Mouse (Mus musculus) lung, postnatal 0 days (tissue): ENCODE results near the gene Cep68. TPM values are rescaled to one million over a fixed set of nuclear protein-coding genes. Genes with fewer than 3 reads are reported as not detected.

ENCODE experiments used
- ATAC-seq: fragments of 200-750 bp; cut with Nextera tagmentation; 2 replicates; pipeline ENCODE4 v1.8.0; 2017; ENCODE audit warnings: moderate library complexity
- DNase-seq: peaks from one replicate; pipeline ENCODE4 v3.0.0-alpha.2; 2016; ENCODE audit warnings: low spot score
- H3K27ac ChIP-seq: fragments of 300-500 bp; sonication (generic); 2 replicates; pipeline ENCODE4 v1.5.1; 2014; ENCODE audit warnings: antibody characterized with exemption, mild to moderate bottlenecking, low read length, mixed read lengths
- H3K27me3 ChIP-seq: fragments of 300-500 bp; sonication (generic); replicated peaks from 2 replicates; pipeline ENCODE4 v1.6.1; 2014; ENCODE audit warnings: low read length, mixed read lengths; ENCODE audit not compliant: insufficient read depth
- H3K36me3 ChIP-seq: fragments of 300-500 bp; sonication (generic); 2 replicates; pipeline ENCODE4 v1.6.1; 2014; ENCODE audit warnings: low read length, mixed read lengths; ENCODE audit not compliant: insufficient read depth
- H3K4me1 ChIP-seq: fragments of 300-500 bp; sonication (generic); 2 replicates; pipeline ENCODE4 v1.6.1; 2014; ENCODE audit warnings: antibody characterized with exemption, low read depth, low read length, mixed read lengths; ENCODE audit not compliant: insufficient read depth
- H3K4me2 ChIP-seq: fragments of 300-500 bp; sonication (generic); replicated peaks from 2 replicates; pipeline ENCODE4 v1.6.1; 2014; ENCODE audit warnings: low read depth, mild to moderate bottlenecking, low read length, moderate library complexity, mixed read lengths
- H3K4me3 ChIP-seq: fragments of 300-500 bp; sonication (generic); 2 replicates; pipeline ENCODE4 v1.5.1; 2014; ENCODE audit warnings: low read depth, low read length
- H3K9ac ChIP-seq: fragments of 300-500 bp; sonication (generic); replicated peaks from 2 replicates; pipeline ENCODE4 v1.6.1; 2014; ENCODE audit warnings: low read depth, mild to moderate bottlenecking
- H3K9me3 ChIP-seq: fragments of 300-500 bp; sonication (generic); 2 replicates; pipeline ENCODE4 v1.6.1; 2016; ENCODE audit warnings: low read length, mixed read lengths
- CTCF ChIP-seq: IDR thresholded peaks from 2 replicates; pipeline ENCODE4 v1.5.1; 2016; ENCODE audit warnings: antibody characterized with exemption, mild to moderate bottlenecking
- EP300 ChIP-seq: IDR thresholded peaks from 2 replicates; pipeline ENCODE4 v1.6.1; 2016; ENCODE audit warnings: antibody characterized with exemption, mild to moderate bottlenecking, control low read depth
- WGBS: fragments of 180-500 bp; shearing (Covaris S2); extraction: QIAGEN DNeasy Blood & Tissue Kit; methylation state at CpG from one replicate; pipeline ENCODE4 v1.1.7; 2014; 5-methylcytosine and 5-hydroxymethylcytosine counted together
- polyA plus RNA-seq: library from polyadenylated mRNA; unstranded; fragments of >200 nt; fragmentation: Nextera tagmentation; extraction: Ambion mirVana; gene quantifications from 2 replicates; pipeline ENCODE4 v1.2.1, GENCODE M21; 2015

Gene Cep68
- polyA plus RNA-seq, 1 experiment from 2014 or later = 12.5 TPM

DNA sequence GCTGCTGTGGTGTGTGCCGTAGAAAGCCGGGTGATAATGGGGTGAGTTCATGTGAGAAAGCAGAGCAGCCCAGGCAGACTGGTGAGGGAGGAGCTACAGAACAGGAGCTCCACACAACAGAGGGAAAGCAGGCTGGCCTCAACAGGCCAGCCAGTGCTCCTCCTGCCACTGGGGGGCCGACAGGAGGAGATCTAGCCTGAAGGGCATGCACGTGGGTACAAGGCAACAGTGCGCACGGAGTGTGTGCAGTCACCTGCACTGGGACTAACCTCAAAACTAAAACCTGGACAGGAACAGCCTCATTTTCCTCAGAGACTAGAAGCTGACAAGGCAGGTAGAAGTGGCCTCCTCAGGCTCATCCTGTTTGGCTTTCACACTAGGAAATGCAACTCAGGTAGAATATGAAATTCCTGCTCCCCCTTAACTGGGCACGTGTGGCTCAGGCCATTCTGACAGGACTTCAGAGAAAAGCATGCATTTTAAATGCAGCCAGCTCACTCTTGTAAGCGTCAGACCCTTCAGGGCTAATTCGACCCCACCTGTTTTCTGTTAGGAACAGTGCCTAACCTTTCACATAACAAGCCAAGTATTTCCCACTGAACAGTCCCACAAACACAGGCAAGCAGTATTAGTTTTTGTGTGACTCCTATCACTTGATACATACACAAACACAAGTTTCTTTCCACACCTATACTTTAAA, 5.9 kb downstream of the Cep68 start:
- no peaks in the 10 kb centered on the region for H3K9me3 ChIP-seq

GRCm38 (mm10) chr11:20242366-20243056, 6.7 kb downstream of the Cep68 start:
- Histone ChIP-seq H3K27me3 (no peaks in the 10 kb centered on the region), H3K9ac (no peak overlapping the region), H3K36me3 (peaks cover 17% of the 10 kb centered on the region), H3K9me3 (no peaks in the 10 kb centered on the region), H3K4me3 (no peak overlapping the region), H3K27ac (no peak overlapping the region), H3K4me2 (no peak overlapping the region), H3K4me1 (peaks cover 11% of the 10 kb centered on the region; the same call in 1 of the 2 replicates)
- TF ChIP-seq CTCF = no peak
- no peak for TF ChIP-seq EP300
- WGBS = 82% methylated on average over 6 of the region's 6 CpGs
- ATAC-seq (no peak), DNase-seq (no peak)

More for the DNA sequence above, 5.9 kb downstream of the Cep68 start:
- peaks cover 16% of the 10 kb centered on the region for H3K36me3 ChIP-seq
- DNase-seq (peak; percentile 46), ATAC-seq (peak; percentile 60; the same call in 1 of the 2 replicates)
- no peak overlapping the region for H3K9ac ChIP-seq
- TF ChIP-seq EP300 (no peak), CTCF (peak; percentile 45)
- no peaks in the 10 kb centered on the region for H3K27me3 ChIP-seq
- H3K4me1 ChIP-seq = peaks cover 14% of the 10 kb centered on the region
- no peak overlapping the region for H3K4me2 ChIP-seq
- no peak overlapping the region for H3K27ac ChIP-seq
- 49% methylated on average over 9 of the region's 9 CpGs for WGBS
- H3K4me3 ChIP-seq = no peak overlapping the region

DNA sequence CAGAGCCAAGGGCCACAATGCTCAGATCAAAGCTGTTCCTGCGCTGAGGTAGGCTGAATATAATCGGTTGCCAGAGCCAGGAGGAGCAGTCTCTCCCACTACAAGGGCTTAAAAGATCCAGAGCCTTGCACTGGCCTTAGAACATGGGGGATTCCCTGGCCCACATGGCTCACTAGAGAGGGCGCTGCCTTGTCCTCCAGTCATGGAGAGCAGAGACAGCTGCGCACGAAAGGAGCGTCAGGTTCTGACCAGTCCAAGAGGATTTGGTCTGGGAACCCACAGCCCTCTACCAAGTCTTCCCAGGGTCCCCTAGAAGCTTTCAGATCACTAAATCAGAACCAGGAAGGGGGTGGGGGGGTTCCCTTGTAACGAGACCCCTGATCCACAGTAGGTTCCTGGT, 7.9 kb downstream of the Cep68 start:
- Histone ChIP-seq H3K36me3 (peaks cover 19% of the 10 kb centered on the region), H3K4me1 (peaks cover 1% of the 10 kb centered on the region; the same call in 1 of the 2 replicates), H3K4me3 (no peak overlapping the region), H3K9ac (no peak overlapping the region), H3K9me3 (no peaks in the 10 kb centered on the region), H3K27ac (no peak overlapping the region), H3K4me2 (no peak overlapping the region), H3K27me3 (no peaks in the 10 kb centered on the region)
- TF ChIP-seq CTCF = no peak
- no peak for TF ChIP-seq EP300
- WGBS = 91% methylated on average over 7 of the region's 7 CpGs
- no peak for ATAC-seq
- DNase-seq = no peak

DNA sequence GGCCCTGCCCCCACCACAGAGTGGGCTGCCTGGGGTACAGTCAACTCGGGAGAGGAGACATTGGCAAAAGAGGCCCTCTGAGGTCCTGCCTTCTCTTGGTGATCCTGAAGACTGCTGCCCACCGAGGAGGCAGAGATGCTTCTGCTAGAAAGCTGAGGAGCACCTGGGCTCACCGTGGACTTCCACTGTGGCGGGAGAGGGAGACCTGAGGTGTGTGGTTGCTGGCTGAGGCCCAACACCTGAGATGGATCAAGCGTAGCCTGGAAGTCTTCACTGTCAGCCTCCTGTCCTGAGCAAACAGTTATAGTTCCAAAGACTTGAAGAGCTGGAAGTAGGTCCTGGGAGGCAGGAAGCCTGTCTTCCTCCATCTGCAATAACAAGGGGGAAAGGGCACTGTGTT, 8.9 kb downstream of the Cep68 start:
- no peaks in the 10 kb centered on the region for H3K9me3 ChIP-seq
- H3K4me2 ChIP-seq = no peak overlapping the region
- H3K9ac ChIP-seq = no peak overlapping the region
- no peak for DNase-seq
- H3K4me3 ChIP-seq = no peak overlapping the region
- no peak for TF ChIP-seq EP300
- no peak for TF ChIP-seq CTCF
- 70% methylated on average over 5 of the region's 5 CpGs for WGBS
- no peaks in the 10 kb centered on the region for H3K4me1 ChIP-seq
- H3K36me3 ChIP-seq = peaks cover 21% of the 10 kb centered on the region
- no peaks in the 10 kb centered on the region for H3K27me3 ChIP-seq
- H3K27ac ChIP-seq = no peak overlapping the region
- no peak for ATAC-seq

DNA sequence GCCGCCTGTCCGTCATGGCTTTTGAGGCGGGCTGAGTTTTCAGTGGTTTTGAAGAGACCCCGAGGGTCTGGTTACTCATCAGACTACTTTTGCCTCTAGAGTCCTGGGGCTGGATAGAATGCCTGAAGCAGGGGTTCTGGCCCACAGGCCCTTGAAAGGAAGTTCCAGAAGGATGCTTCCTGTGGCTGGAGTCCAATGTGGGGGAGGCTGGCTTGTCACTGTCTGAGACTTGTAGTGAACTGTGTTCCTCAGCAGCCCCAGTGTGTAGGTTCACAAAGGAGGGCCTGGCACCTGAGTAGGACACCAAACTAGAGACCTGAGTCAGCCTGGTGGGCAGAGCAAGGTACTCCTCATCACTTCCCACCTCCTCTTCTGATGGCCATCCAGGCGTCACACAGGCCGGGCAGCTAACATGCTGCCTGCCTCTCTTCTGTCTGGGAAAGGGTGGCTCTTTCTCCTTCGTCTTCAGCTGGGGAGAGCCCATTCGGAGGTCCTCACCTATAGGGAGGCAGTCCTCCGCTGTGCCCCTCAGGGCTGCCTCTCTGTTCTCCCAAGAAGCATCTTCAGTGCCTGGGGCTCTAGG, 9.9 kb downstream of the Cep68 start:
- Histone ChIP-seq H3K36me3 (peaks cover 24% of the 10 kb centered on the region), H3K27ac (no peak overlapping the region), H3K9me3 (no peaks in the 10 kb centered on the region), H3K4me2 (no peak overlapping the region), H3K9ac (no peak overlapping the region), H3K27me3 (no peaks in the 10 kb centered on the region), H3K4me3 (no peak overlapping the region), H3K4me1 (no peaks in the 10 kb centered on the region)
- 87% methylated on average over 9 of the region's 9 CpGs for WGBS
- TF ChIP-seq EP300 (no peak), CTCF (no peak)
- ATAC-seq = no peak
- no peak for DNase-seq

- Histone ChIP-seq H3K27ac (no peak overlapping the region), H3K9me3 (no peaks in the 10 kb centered on the region), H3K4me1 (no peaks in the 10 kb centered on the region), H3K27me3 (no peaks in the 10 kb centered on the region), H3K36me3 (peaks cover 27% of the 10 kb centered on the region), H3K9ac (no peak overlapping the region), H3K4me3 (no peak overlapping the region), H3K4me2 (no peak overlapping the region)
- no peak for DNase-seq
- WGBS = 92% methylated on average over 3 of the region's 3 CpGs
- no peak for ATAC-seq
- TF ChIP-seq EP300 = no peak
- TF ChIP-seq CTCF = no peak
Observed at GRCm38 (mm10) chr11:20237976-20238375, 11.3 kb downstream of the Cep68 start.
